Mouse (Mus musculus) midbrain, embryonic 12.5 days (tissue): Measurements from ENCODE around the gene Gm38431. TPM values are rescaled to one million over a fixed set of nuclear protein-coding genes. Genes with fewer than 3 reads are reported as not detected.

Source experiments
- ATAC-seq: fragments of 200-750 bp; cut with Nextera tagmentation; 2 replicates; pipeline ENCODE4 v1.8.0; 2017; ENCODE audit warnings: low read depth, moderate TSS enrichment, moderate library complexity; ENCODE audit not compliant: low FRiP score
- H3K27ac ChIP-seq: fragments of 300-500 bp; sonication (generic); replicated peaks from 2 replicates; pipeline ENCODE4 v1.5.1; 2016; ENCODE audit warnings: mild to moderate bottlenecking
- H3K27me3 ChIP-seq: fragments of 300-500 bp; sonication (generic); 2 replicates; pipeline ENCODE4 v1.6.1; 2016; ENCODE audit warnings: mild to moderate bottlenecking
- H3K36me3 ChIP-seq: fragments of 300-500 bp; sonication (generic); 2 replicates; pipeline ENCODE4 v1.6.1; 2016
- H3K4me1 ChIP-seq: fragments of 300-500 bp; sonication (generic); 2 replicates; pipeline ENCODE4 v1.6.1; 2016
- H3K4me2 ChIP-seq: fragments of 300-500 bp; sonication (generic); replicated peaks from 2 replicates; pipeline ENCODE4 v1.6.1; 2016; ENCODE audit warnings: mild to moderate bottlenecking, moderate library complexity
- H3K4me3 ChIP-seq: fragments of 300-500 bp; sonication (generic); 2 replicates; pipeline ENCODE4 v1.5.1; 2016; ENCODE audit warnings: mild to moderate bottlenecking
- H3K9ac ChIP-seq: fragments of 300-500 bp; sonication (generic); replicated peaks from 2 replicates; pipeline ENCODE4 v1.6.1; 2016; ENCODE audit warnings: mild to moderate bottlenecking, moderate library complexity
- H3K9me3 ChIP-seq: fragments of 300-500 bp; sonication (generic); 2 replicates; pipeline ENCODE4 v1.6.1; 2016; ENCODE audit warnings: mild to moderate bottlenecking
- WGBS: fragments of 180-500 bp; shearing (Covaris S2); methylation state at CpG from one replicate; pipeline ENCODE4 v1.1.7; 2016; 5-methylcytosine and 5-hydroxymethylcytosine counted together
- microRNA counts: library from miRNA; unstranded; fragments of <30 nt; microRNA quantifications from one replicate; lab custom pipeline; 2017
- microRNA-seq: library from miRNA; unstranded; fragments of <30 nt; microRNA quantifications from one replicate; pipeline ENCODE4, GENCODE M21; 2017
- polyA plus RNA-seq: library from polyadenylated mRNA; unstranded; fragments of >200 nt; fragmentation: Nextera tagmentation; extraction: Ambion mirVana; gene quantifications from 2 replicates; pipeline ENCODE4 v1.2.1, GENCODE M21; 2016

The Gm38431 gene
- polyA plus RNA-seq, 1 experiment from 2014 or later = 2.9 TPM

DNA sequence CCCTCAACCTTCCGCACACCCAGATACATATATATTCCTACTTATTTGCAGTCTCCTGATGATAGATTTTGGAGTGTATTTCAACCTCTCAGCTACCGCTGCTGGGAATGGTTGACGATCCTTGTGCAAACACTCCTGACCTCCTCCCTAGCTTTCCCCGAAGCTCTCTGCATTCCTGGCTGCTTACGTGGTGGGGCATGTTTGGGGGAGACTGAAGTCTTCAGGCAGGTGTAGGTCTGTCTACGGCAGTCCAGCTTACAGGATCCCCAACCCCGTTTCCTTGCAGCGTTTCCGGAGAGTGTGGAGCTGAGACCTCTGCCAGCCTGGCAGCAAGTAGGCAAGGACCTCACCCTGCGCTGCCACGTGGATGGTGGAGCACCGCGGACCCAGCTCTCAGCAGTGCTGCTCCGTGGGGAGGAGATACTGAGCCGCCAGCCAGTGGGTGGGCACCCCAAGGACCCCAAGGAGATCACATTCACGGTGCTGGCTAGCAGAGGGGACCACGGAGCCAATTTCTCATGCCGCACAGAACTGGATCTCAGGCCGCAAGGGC is 66.5 kb downstream of the Gm38431 start:
- Histone ChIP-seq H3K4me2 (no peak overlapping the region), H3K4me1 (peaks cover 8% of the 10 kb centered on the region), H3K9me3 (no peaks in the 10 kb centered on the region), H3K9ac (no peak overlapping the region), H3K36me3 (no peaks in the 10 kb centered on the region), H3K4me3 (no peak overlapping the region), H3K27ac (no peak overlapping the region), H3K27me3 (peaks cover 72% of the 10 kb centered on the region)
- WGBS = 73% methylated on average over 19 of the region's 19 CpGs
- no peak for ATAC-seq

GRCm38 (mm10) chr9:21022726-21023125 is 69.1 kb downstream of the Gm38431 start:
- no peak overlapping the region for H3K9ac ChIP-seq
- H3K4me2 ChIP-seq = no peak overlapping the region
- H3K27me3 ChIP-seq = peaks cover 66% of the 10 kb centered on the region
- H3K36me3 ChIP-seq = no peaks in the 10 kb centered on the region
- H3K4me1 ChIP-seq = no peaks in the 10 kb centered on the region
- H3K9me3 ChIP-seq = no peaks in the 10 kb centered on the region
- no peak for ATAC-seq
- H3K27ac ChIP-seq = no peak overlapping the region
- no peak overlapping the region for H3K4me3 ChIP-seq
- 82% methylated on average over 1 of the region's 1 CpGs for WGBS

- H3K27me3 ChIP-seq = peaks cover 66% of the 10 kb centered on the region
- no peaks in the 10 kb centered on the region for H3K36me3 ChIP-seq
- no peak overlapping the region for H3K9ac ChIP-seq
- no peaks in the 10 kb centered on the region for H3K4me1 ChIP-seq
- no peaks in the 10 kb centered on the region for H3K9me3 ChIP-seq
- no peak overlapping the region for H3K27ac ChIP-seq
- no peak overlapping the region for H3K4me3 ChIP-seq
- ATAC-seq = no peak
- WGBS = 64% methylated on average over 6 of the region's 6 CpGs
- H3K4me2 ChIP-seq = no peak overlapping the region
These were observed 69.5 kb downstream of the Gm38431 start for GRCm38 (mm10) chr9:21022288-21022687.

DNA sequence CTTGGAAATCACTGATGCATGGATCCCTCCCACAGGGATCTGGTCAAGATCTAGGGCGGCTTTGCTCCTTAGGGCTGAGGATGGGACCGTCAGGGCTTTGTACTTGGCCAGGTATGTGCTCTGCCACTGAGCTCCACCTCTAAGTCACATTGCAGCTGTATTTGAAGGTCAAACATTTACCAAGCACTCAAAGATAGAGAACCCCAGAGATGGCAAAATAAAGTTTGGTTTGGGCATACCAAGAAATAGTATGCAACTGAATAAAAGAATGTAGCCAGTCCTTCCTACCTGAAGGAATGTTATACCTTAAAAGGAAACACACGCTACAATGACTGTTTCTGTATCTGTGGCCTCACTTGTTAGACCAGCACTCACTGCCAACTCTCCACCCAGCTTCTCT is 70.4 kb downstream of the Gm38431 start:
- Histone ChIP-seq H3K27ac (no peak overlapping the region), H3K9ac (no peak overlapping the region), H3K4me3 (no peak overlapping the region), H3K36me3 (no peaks in the 10 kb centered on the region), H3K9me3 (no peaks in the 10 kb centered on the region), H3K27me3 (peaks cover 66% of the 10 kb centered on the region), H3K4me2 (no peak overlapping the region), H3K4me1 (no peaks in the 10 kb centered on the region)
- no peak for ATAC-seq
- 83% methylated on average over 3 of the region's 3 CpGs for WGBS

DNA sequence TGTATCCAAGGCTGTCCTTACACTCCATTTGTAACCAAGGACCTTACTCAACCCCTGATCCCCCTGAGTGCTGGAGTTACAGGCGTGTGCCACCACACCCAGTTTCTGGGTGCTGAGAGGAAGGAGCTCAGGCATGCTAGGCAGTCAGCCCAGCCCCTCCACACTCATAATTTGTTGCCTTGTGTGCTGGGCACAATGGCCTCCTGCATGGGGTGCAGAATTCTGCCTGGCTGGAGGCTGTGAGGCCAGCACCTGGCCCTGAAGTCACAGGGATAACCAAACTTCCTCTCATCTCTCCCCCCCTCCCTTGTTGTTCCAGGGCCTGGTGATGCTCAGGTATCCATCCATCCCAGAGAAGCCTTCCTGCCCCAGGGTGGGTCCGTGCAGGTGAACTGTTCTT is 73.2 kb downstream of the Gm38431 start:
- no peak overlapping the region for H3K27ac ChIP-seq
- WGBS = 78% methylated on average over 2 of the region's 2 CpGs
- H3K27me3 ChIP-seq = peaks cover 79% of the 10 kb centered on the region

More for the DNA sequence above, 73.2 kb downstream of the Gm38431 start:
- H3K4me2 ChIP-seq = no peak overlapping the region
- no peak overlapping the region for H3K4me3 ChIP-seq
- H3K4me1 ChIP-seq = peaks cover 8% of the 10 kb centered on the region
- H3K36me3 ChIP-seq = no peaks in the 10 kb centered on the region
- ATAC-seq = no peak
- no peak overlapping the region for H3K9ac ChIP-seq
- H3K9me3 ChIP-seq = no peaks in the 10 kb centered on the region

MicroRNA genes within 50 kb of the gene (microRNA counts, 519-probe panel; counts per million panel counts)
- 5,279 counts per million, percentile 49 among the panel's probes with 10 or more counts for microRNA mmu-miR-1900 (lab: Ali Mortazavi, UCI)

Small RNA genes within 50 kb of the gene (microRNA-seq; reads per million reads assigned to microRNA genes)
- gene Mir1900 (not detected), gene Mir7082 (2.1 reads per million)

Other genes starting within 250 kb of the Gm38431 start
- 1.3 and 1.8 TPM in 2 replicates for gene A230050P20Rik, start 223.4 kb downstream of the Gm38431 start, polyA plus RNA-seq
- gene Angptl6, start 212.3 kb downstream of the Gm38431 start, polyA plus RNA-seq = 4.3 TPM in 2 replicates
- 55.3 and 62.7 TPM in 2 replicates for gene Ppan, start 203.8 kb downstream of the Gm38431 start, polyA plus RNA-seq
- 298 and 321 TPM in 2 replicates for gene Eif3g, start 193.4 kb downstream of the Gm38431 start, polyA plus RNA-seq
- 109 and 113 TPM in 2 replicates for gene Dnmt1, start 132.1 kb downstream of the Gm38431 start, polyA plus RNA-seq
- 20.6 and 22.6 TPM in 2 replicates for gene S1pr2, start 115.2 kb downstream of the Gm38431 start, polyA plus RNA-seq
- 101 and 109 TPM in 2 replicates for gene Mrpl4, start 89.3 kb downstream of the Gm38431 start, polyA plus RNA-seq
- 3.5 and 5.0 TPM in 2 replicates for gene Icam1, start 76.0 kb downstream of the Gm38431 start, polyA plus RNA-seq
- 1.1 and 1.3 TPM in 2 replicates for gene Icam4, start 62.6 kb downstream of the Gm38431 start, polyA plus RNA-seq
- 0.08 TPM in 1 of 2 replicates, not detected in the other for gene Icam5, start 59.9 kb downstream of the Gm38431 start, polyA plus RNA-seq
- gene Zglp1, start 24.9 kb downstream of the Gm38431 start, polyA plus RNA-seq = 0.98 and 3.1 TPM in 2 replicates
- 0.89 and 1.6 TPM in 2 replicates for gene Gm49373, start 18.9 kb downstream of the Gm38431 start, polyA plus RNA-seq
- gene Fdx1l, start 18.4 kb downstream of the Gm38431 start, polyA plus RNA-seq = 38.0 and 40.7 TPM in 2 replicates
- gene Raver1, start within 50 bp of the Gm38431 start, polyA plus RNA-seq = 66.7 and 69.8 TPM in 2 replicates
- 12.8 and 14.1 TPM in 2 replicates for gene Tyk2, start 39.2 kb upstream of the Gm38431 start, polyA plus RNA-seq
- 278 and 283 TPM in 2 replicates for gene Cdc37, start 58.0 kb upstream of the Gm38431 start, polyA plus RNA-seq
- gene Pde4a, start 73.7 kb upstream of the Gm38431 start, polyA plus RNA-seq = 11.3 and 11.5 TPM in 2 replicates
- 52.3 and 52.6 TPM in 2 replicates for gene Keap1, start 147.4 kb upstream of the Gm38431 start, polyA plus RNA-seq
- gene S1pr5, start 156.4 kb upstream of the Gm38431 start, polyA plus RNA-seq = 0.38 and 0.50 TPM in 2 replicates
- 50.3 and 52.3 TPM in 2 replicates for gene Atg4d, start 173.3 kb upstream of the Gm38431 start, polyA plus RNA-seq
- 18.4 and 21.1 TPM in 2 replicates for gene Kri1, start 196.0 kb upstream of the Gm38431 start, polyA plus RNA-seq
- 63.6 and 72.1 TPM in 2 replicates for gene Cdkn2d, start 199.4 kb upstream of the Gm38431 start, polyA plus RNA-seq
- 0.39 and 0.78 TPM in 2 replicates for gene Ap1m2, start 220.3 kb upstream of the Gm38431 start, polyA plus RNA-seq
- gene Slc44a2, start 228.7 kb upstream of the Gm38431 start, polyA plus RNA-seq = 71.3 and 74.1 TPM in 2 replicates